10 mouse cellular contexts compared by ENCODE assay signal in the genomic region with DNA sequence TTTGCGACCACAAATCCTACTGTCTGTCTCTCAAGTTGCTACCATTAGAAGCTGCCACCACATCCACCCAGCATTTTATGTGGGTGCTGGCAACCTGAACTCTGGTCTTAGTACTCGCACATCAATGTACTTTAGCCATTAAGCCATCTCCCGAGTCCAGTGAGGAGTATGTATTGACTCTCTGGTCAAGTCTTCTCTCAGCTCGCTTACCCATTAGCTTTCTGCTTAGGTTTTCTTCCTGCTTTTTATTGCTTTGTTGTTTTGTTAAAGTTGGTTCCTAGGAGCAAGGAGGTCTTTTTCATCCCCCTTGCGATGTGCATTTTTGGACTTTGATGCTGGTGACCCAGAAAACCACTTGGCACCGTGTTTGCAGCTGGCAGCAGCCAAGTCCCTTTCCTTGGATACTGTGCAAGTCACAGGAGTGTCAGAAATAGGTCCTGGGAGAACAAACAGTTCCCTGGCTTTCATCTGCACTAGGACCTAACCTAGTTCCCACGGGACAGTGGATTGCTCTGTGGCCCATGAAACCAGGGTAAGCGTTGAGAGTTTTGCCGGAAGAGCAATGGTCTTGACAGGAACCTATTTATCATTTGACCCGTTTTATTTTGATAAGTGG. TPM values are rescaled to one million over a fixed set of nuclear protein-coding genes. Genes with fewer than 3 reads are reported as not detected.
DNase-seq lines count a peak whose midpoint lies in the region; ATAC-seq and TF ChIP-seq lines count a peak whose summit lies in the region.
"Had no signal": no experiment of that assay in that cellular context is flagged by ENCODE, and none has a peak within 500 bp of the region (broad histone marks: within the 10 kb centered on the region; RNA-seq: fewer than 3 reads in every experiment).

No protein-coding gene starts in this region.

- 79% methylated on average over 10 of the region's 10 CpGs for WGBS in heart, embryonic 10.5 days
- 81% methylated on average over 10 of the region's 10 CpGs for WGBS in midbrain, postnatal 0 days
- 86% methylated on average over 10 of the region's 10 CpGs for WGBS in midbrain, embryonic 11.5 days

- no peak overlapping the region for H3K4me2 ChIP-seq in midbrain, postnatal 0 days (ENCODE audit: low read depth, low read length, poor library complexity, severe bottlenecking)
- no peak overlapping the region for H3K4me2 ChIP-seq in midbrain, embryonic 11.5 days

- no peaks in the 10 kb centered on the region for H3K36me3 ChIP-seq in heart, embryonic 10.5 days
- peaks cover 31% of the 10 kb centered on the region for H3K36me3 ChIP-seq in midbrain, postnatal 0 days (ENCODE audit: insufficient read depth, low read length)
- 0 out of 2 replicates have a peak, but pooled peaks cover 3% of the 10 kb centered on the region for H3K36me3 ChIP-seq in midbrain, embryonic 11.5 days (ENCODE audit: control insufficient read depth, insufficient read depth, low read length)

- DNase-seq in heart, adult 18-20 months = peak; percentile 71 to 81
- no peak for DNase-seq in heart, embryonic 10.5 days (ENCODE audit: low spot score)
- DNase-seq in midbrain, postnatal 0 days (ENCODE audit: low spot score) = peak; percentile 84
- DNase-seq in midbrain, embryonic 11.5 days (ENCODE audit: low spot score, missing footprints) = no peak
- DNase-seq in heart, adult 9 months (ENCODE audit: low spot score in 2 of 2) = peak; percentile 42 to 60
- DNase-seq in retina, adult 2 months (ENCODE audit: low read depth, low spot score) = peak; percentile 23
- no peak for DNase-seq in ovary, postnatal 10 days (ENCODE audit: low spot score)
- DNase-seq in urinary bladder, postnatal 4 days (ENCODE audit: low spot score in 2 of 2) = no peak

- no peak overlapping the region for H3K9ac ChIP-seq in midbrain, postnatal 0 days (replicated peaks; ENCODE audit: low read length, poor library complexity, severe bottlenecking)
- H3K9ac ChIP-seq in midbrain, embryonic 11.5 days (ENCODE audit: low read length) = no peak overlapping the region

- TF ChIP-seq CTCF in midbrain, postnatal 0 days (IDR thresholded peaks at IDR 0.05) = no peak

- ATAC-seq in midbrain, postnatal 0 days (ENCODE audit: low FRiP score) = peak; percentile 78; the same call in 1 of the 2 replicates
- ATAC-seq in midbrain, embryonic 11.5 days (ENCODE audit: low FRiP score) = no peak

- peaks cover 8% of the 10 kb centered on the region; the same call in 1 of the 2 replicates for H3K4me1 ChIP-seq in heart, embryonic 10.5 days
- H3K4me1 ChIP-seq in midbrain, postnatal 0 days (ENCODE audit: insufficient read depth, low read length) = no peaks in the 10 kb centered on the region
- H3K4me1 ChIP-seq in midbrain, embryonic 11.5 days (ENCODE audit: control insufficient read depth, insufficient read depth, low read length) = no peaks in the 10 kb centered on the region

- H3K27ac ChIP-seq in heart, embryonic 10.5 days = no peak overlapping the region
- H3K27ac ChIP-seq in midbrain, postnatal 0 days (ENCODE audit: low read depth, low read length) = peak overlapping the region; percentile 38; the same call in 1 of the 2 replicates
- no peak overlapping the region for H3K27ac ChIP-seq in midbrain, embryonic 11.5 days (ENCODE audit: low read depth, low read length)
- H3K27ac ChIP-seq: macrophage had no signal

- no peak overlapping the region for H3K4me3 ChIP-seq in heart, embryonic 10.5 days
- no peak overlapping the region for H3K4me3 ChIP-seq in midbrain, postnatal 0 days (ENCODE audit: low read depth, low read length)
- H3K4me3 ChIP-seq in midbrain, embryonic 11.5 days (ENCODE audit: low read depth, low read length) = no peak overlapping the region

- H3K9me3 ChIP-seq in heart, embryonic 10.5 days = no peaks in the 10 kb centered on the region
- H3K9me3 ChIP-seq in midbrain, postnatal 0 days (ENCODE audit: low read length) = no peaks in the 10 kb centered on the region
- no peaks in the 10 kb centered on the region for H3K9me3 ChIP-seq in midbrain, embryonic 11.5 days (ENCODE audit: control insufficient read depth, low read length)

- H3K27me3 ChIP-seq in heart, embryonic 10.5 days (ENCODE audit: insufficient read depth, poor library complexity, severe bottlenecking) = no peaks in the 10 kb centered on the region
- H3K27me3 ChIP-seq in midbrain, postnatal 0 days (ENCODE audit: insufficient read depth, low read length) = no peaks in the 10 kb centered on the region
- no peaks in the 10 kb centered on the region for H3K27me3 ChIP-seq in midbrain, embryonic 11.5 days (ENCODE audit: control insufficient read depth, insufficient read depth, low read length)
- H3K27me3 ChIP-seq: CH12.LX had no signal

RNA-seq across cellular contexts. Expression of gene Pygl, which starts 51.9 kb away (rescaled TPM):
- 10 to 100 TPM in 1 of 2 experiments, 1 to 10 TPM in 1; 3.6 to 22.4 TPM for total RNA-seq in heart, adult 18-20 months (2021)
- 30.3 and 42.6 TPM in 2 replicates for polyA plus RNA-seq in heart, embryonic 10.5 days (2016; fragmentation: Nextera tagmentation; extraction: Ambion mirVana)
- 10.7 and 12.4 TPM in 2 replicates for total RNA-seq in midbrain, postnatal 0 days (2014; rRNA removed)
- polyA plus RNA-seq in midbrain, postnatal 0 days (2015; fragmentation: Nextera tagmentation; extraction: Ambion mirVana) = 8.9 TPM in 2 replicates
- 7.6 and 8.0 TPM in 2 replicates for polyA plus RNA-seq in midbrain, embryonic 11.5 days (2014; fragmentation: Nextera tagmentation; extraction: Ambion mirVana)

Comparison
In these comparisons a context has a peak if more than half of its experiments do, and no peak if none do; other contexts are left out.
1. DNase-seq: peak in heart, adult 18-20 months (2 of 2), midbrain, postnatal 0 days (single experiment), heart, adult 9 months (2 of 2) and retina, adult 2 months (single experiment); none in heart, embryonic 10.5 days (single experiment), midbrain, embryonic 11.5 days (single experiment), ovary, postnatal 10 days (single experiment) and urinary bladder, postnatal 4 days (0 of 2).